Mouse (Mus musculus): ENCODE data around the gene Slc9a9.

Gene Slc9a9

GRCm38 (mm10) chr9:94838479-94839031, 168.8 kb downstream of the Slc9a9 start:
- DNase-seq (ENCODE audit: low spot score in 2 of 2) = no peak

- DNase-seq (ENCODE audit: low spot score in 2 of 2) = no peak
Observed at GRCm38 (mm10) chr9:94839204-94839603, 169.5 kb downstream of the Slc9a9 start.

GRCm38 (mm10) chr9:94840398-94840797, 170.7 kb downstream of the Slc9a9 start:
- no peak for DNase-seq (ENCODE audit: low spot score in 2 of 2)

GRCm38 (mm10) chr9:94840972-94841371, 171.3 kb downstream of the Slc9a9 start:
- no peak for DNase-seq (ENCODE audit: low spot score in 2 of 2)

- no peak for DNase-seq (ENCODE audit: low spot score in 2 of 2)
Observed at GRCm38 (mm10) chr9:94844176-94844575, 174.5 kb downstream of the Slc9a9 start.

- DNase-seq (ENCODE audit: low spot score in 2 of 2) = no peak
Observed at GRCm38 (mm10) chr9:94847624-94848023, 177.9 kb downstream of the Slc9a9 start.

- DNase-seq (ENCODE audit: low spot score in 2 of 2) = no peak
Observed at GRCm38 (mm10) chr9:94851550-94851949, 181.8 kb downstream of the Slc9a9 start.

GRCm38 (mm10) chr9:94856093-94856492, 186.4 kb downstream of the Slc9a9 start:
- DNase-seq (ENCODE audit: low spot score in 2 of 2) = no peak

- DNase-seq (ENCODE audit: low spot score in 2 of 2) = no peak
Observed at GRCm38 (mm10) chr9:94868557-94868956, 198.8 kb downstream of the Slc9a9 start.

- DNase-seq (ENCODE audit: low spot score in 2 of 2) = no peak
Observed at GRCm38 (mm10) chr9:94869023-94869799, 199.5 kb downstream of the Slc9a9 start.

- no peak for DNase-seq (ENCODE audit: low spot score in 2 of 2)
Observed at GRCm38 (mm10) chr9:94882517-94882916, 212.8 kb downstream of the Slc9a9 start.

GRCm38 (mm10) chr9:94883435-94883834, 213.7 kb downstream of the Slc9a9 start:
- DNase-seq (ENCODE audit: low spot score in 2 of 2) = no peak

- DNase-seq (ENCODE audit: low spot score in 2 of 2) = no peak
Observed at GRCm38 (mm10) chr9:94885151-94885550, 215.4 kb downstream of the Slc9a9 start.

- no peak for DNase-seq (ENCODE audit: low spot score in 2 of 2)
Observed at GRCm38 (mm10) chr9:94889647-94890046, 219.9 kb downstream of the Slc9a9 start.

GRCm38 (mm10) chr9:94895882-94896281, 226.2 kb downstream of the Slc9a9 start:
- DNase-seq (ENCODE audit: low spot score in 2 of 2) = no peak

GRCm38 (mm10) chr9:94904180-94904579, 234.5 kb downstream of the Slc9a9 start:
- DNase-seq (ENCODE audit: low spot score in 2 of 2) = no peak

GRCm38 (mm10) chr9:94907020-94907610, 237.4 kb downstream of the Slc9a9 start:
- no peak for DNase-seq (ENCODE audit: low spot score in 2 of 2)

- no peak for DNase-seq (ENCODE audit: low spot score in 2 of 2)
Observed at GRCm38 (mm10) chr9:94912071-94912470, 242.4 kb downstream of the Slc9a9 start.

GRCm38 (mm10) chr9:94922062-94922461, 252.4 kb downstream of the Slc9a9 start:
- DNase-seq (ENCODE audit: low spot score in 2 of 2) = no peak

GRCm38 (mm10) chr9:94925845-94926244, 256.1 kb downstream of the Slc9a9 start:
- no peak for DNase-seq (ENCODE audit: low spot score in 2 of 2)

GRCm38 (mm10) chr9:94927101-94927500, 257.4 kb downstream of the Slc9a9 start:
- no peak for DNase-seq (ENCODE audit: low spot score in 2 of 2)

- DNase-seq (ENCODE audit: low spot score in 2 of 2) = no peak
Observed at GRCm38 (mm10) chr9:94945569-94946135, 275.9 kb downstream of the Slc9a9 start.

GRCm38 (mm10) chr9:94947246-94947645, 277.5 kb downstream of the Slc9a9 start:
- no peak for DNase-seq (ENCODE audit: low spot score in 2 of 2)

Data from spleen, postnatal 4 days (tissue).